Mouse (Mus musculus): ENCODE measurements around the gene Lrrc8d. TPM values are rescaled to one million over a fixed set of nuclear protein-coding genes. Genes with fewer than 3 reads are reported as not detected.

Gene Lrrc8d
- polyA plus RNA-seq, 1 experiment = 24.8 TPM

DNA sequence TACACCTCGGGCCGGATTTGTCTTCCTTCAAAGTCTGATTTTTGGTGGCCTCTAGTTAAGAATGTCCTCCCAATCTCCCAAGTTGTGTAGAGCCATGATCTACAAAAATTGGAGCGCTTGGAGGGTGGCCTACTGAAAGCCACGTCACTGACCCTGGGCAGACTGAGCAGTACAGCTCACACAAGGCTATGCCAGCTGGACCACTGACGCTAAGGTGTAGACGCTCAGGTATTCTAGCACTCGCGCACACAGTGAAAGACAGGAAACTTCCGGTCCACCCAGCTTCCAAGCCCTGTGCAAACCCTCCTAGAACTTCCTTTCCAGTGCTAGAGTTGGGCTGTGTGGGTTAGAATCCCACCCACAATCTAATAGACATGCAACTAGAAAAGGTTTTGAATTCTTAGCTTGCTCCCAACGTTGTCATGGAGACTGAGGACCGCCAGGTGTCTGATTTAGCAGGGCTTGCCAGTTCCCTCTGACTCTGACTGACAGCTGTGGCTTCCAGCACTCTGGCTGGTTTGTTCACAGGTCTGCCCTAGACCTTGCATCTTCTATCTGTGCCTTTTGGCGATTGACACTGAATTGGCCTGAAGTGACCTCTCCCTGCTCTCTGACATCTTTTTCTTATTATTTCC is 44.6 kb upstream of the Lrrc8d start:
- Histone ChIP-seq H3K4me2 (ENCODE audit: low read depth) (no peak overlapping the region), H3K36me3 (ENCODE audit: control insufficient read depth, insufficient read depth) (no peaks in the 10 kb centered on the region), H3K27me3 (ENCODE audit: control insufficient read depth, insufficient read depth, insufficient read length) (no peaks in the 10 kb centered on the region), H3ac (ENCODE audit: control insufficient read depth, insufficient read length) (no peak overlapping the region), H3K4me3 (no peak overlapping the region), H3K79me2 (ENCODE audit: control insufficient read depth, insufficient read depth) (no peaks in the 10 kb centered on the region)
- TF ChIP-seq MYOD1 (IDR thresholded peaks at IDR 0.05; ENCODE audit: control insufficient read depth in 1 of 3, insufficient read length in 2 of 3, low read depth in 2 of 3) (no peak), REST (IDR thresholded peaks at IDR 0.05; ENCODE audit: insufficient read depth, insufficient read length) (no peak), POLR2AphosphoS2 (IDR thresholded peaks at IDR 0.05; ENCODE audit: insufficient read length, low read depth) (no peak), TCF12 (IDR thresholded peaks at IDR 0.05; ENCODE audit: insufficient read depth, poor library complexity, severe bottlenecking) (no peak), SRF (IDR thresholded peaks at IDR 0.05; ENCODE audit: control insufficient read depth, insufficient read length, low read depth) (no peak), E2F4 (IDR thresholded peaks at IDR 0.05; ENCODE audit: insufficient read depth) (no peak), USF1 (IDR thresholded peaks at IDR 0.05; ENCODE audit: low read depth) (no peak), MAX (IDR thresholded peaks at IDR 0.05; ENCODE audit: low read depth) (no peak), MYOG (IDR thresholded peaks at IDR 0.05; ENCODE audit: control insufficient read depth in 1 of 3, insufficient read depth in 1 of 3, insufficient read length in 2 of 3, low read depth in 2 of 3) (no peak), POLR2A (IDR thresholded peaks at IDR 0.05; ENCODE audit: insufficient read length, low read depth) (no peak), TCF3 (IDR thresholded peaks at IDR 0.05; ENCODE audit: insufficient read length, low read depth) (no peak)

- Histone ChIP-seq H3ac (ENCODE audit: control insufficient read depth, insufficient read length) (no peak overlapping the region), H3K36me3 (ENCODE audit: control insufficient read depth, insufficient read depth) (no peaks in the 10 kb centered on the region), H3K27me3 (ENCODE audit: control insufficient read depth, insufficient read depth, insufficient read length) (no peaks in the 10 kb centered on the region), H3K4me2 (ENCODE audit: low read depth) (no peak overlapping the region), H3K4me3 (no peak overlapping the region), H3K79me2 (ENCODE audit: control insufficient read depth, insufficient read depth) (no peaks in the 10 kb centered on the region)
- no peak for TF ChIP-seq POLR2A (IDR thresholded peaks at IDR 0.05; ENCODE audit: insufficient read length, low read depth)
- no peak for TF ChIP-seq MYOD1 (IDR thresholded peaks at IDR 0.05; ENCODE audit: control insufficient read depth in 1 of 3, insufficient read length in 2 of 3, low read depth in 2 of 3)
- no peak for TF ChIP-seq POLR2AphosphoS2 (IDR thresholded peaks at IDR 0.05; ENCODE audit: insufficient read length, low read depth)
- TF ChIP-seq E2F4 (IDR thresholded peaks at IDR 0.05; ENCODE audit: insufficient read depth) = no peak
- no peak for TF ChIP-seq TCF12 (IDR thresholded peaks at IDR 0.05; ENCODE audit: insufficient read depth, poor library complexity, severe bottlenecking)
- no peak for TF ChIP-seq TCF3 (IDR thresholded peaks at IDR 0.05; ENCODE audit: insufficient read length, low read depth)
Observed at GRCm38 (mm10) chr5:105661894-105662293, 37.9 kb upstream of the Lrrc8d start.

DNA sequence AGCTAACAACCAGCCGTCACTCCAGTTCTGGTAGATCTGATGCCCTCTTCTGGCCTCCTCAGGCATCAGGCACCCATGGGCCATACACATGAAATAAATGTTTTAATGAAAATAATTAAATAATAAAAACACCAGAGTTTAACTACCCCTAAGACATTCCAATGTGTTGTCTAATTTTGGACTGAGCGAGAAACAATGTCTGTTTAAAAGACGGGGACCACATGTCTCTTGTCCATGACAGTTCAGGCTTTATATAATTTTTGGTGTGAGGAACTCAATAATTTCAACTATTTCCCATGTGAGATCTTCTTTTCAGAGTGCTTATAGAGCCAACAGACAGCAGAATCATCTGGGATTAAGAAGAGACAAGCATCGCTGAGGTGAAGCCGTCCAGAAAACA is 32.8 kb upstream of the Lrrc8d start:
- Histone ChIP-seq H3K36me3 (ENCODE audit: control insufficient read depth, insufficient read depth) (no peaks in the 10 kb centered on the region), H3K4me3 (no peak overlapping the region), H3K27me3 (ENCODE audit: control insufficient read depth, insufficient read depth, insufficient read length) (no peaks in the 10 kb centered on the region), H3K4me2 (ENCODE audit: low read depth) (no peak overlapping the region), H3ac (ENCODE audit: control insufficient read depth, insufficient read length) (no peak overlapping the region), H3K79me2 (ENCODE audit: control insufficient read depth, insufficient read depth) (no peaks in the 10 kb centered on the region)
- no peak for TF ChIP-seq SRF (IDR thresholded peaks at IDR 0.05; ENCODE audit: control insufficient read depth, insufficient read length, low read depth)
- no peak for TF ChIP-seq TCF12 (IDR thresholded peaks at IDR 0.05; ENCODE audit: insufficient read depth, poor library complexity, severe bottlenecking)
- no peak for TF ChIP-seq E2F4 (IDR thresholded peaks at IDR 0.05; ENCODE audit: insufficient read depth)
- no peak for TF ChIP-seq TCF3 (IDR thresholded peaks at IDR 0.05; ENCODE audit: insufficient read length, low read depth)
- TF ChIP-seq USF1 (IDR thresholded peaks at IDR 0.05; ENCODE audit: low read depth) = no peak
- TF ChIP-seq MAX (IDR thresholded peaks at IDR 0.05; ENCODE audit: low read depth) = no peak

GRCm38 (mm10) chr5:105667411-105667810 is 32.4 kb upstream of the Lrrc8d start:
- TF ChIP-seq SRF (IDR thresholded peaks at IDR 0.05; ENCODE audit: control insufficient read depth, insufficient read length, low read depth) = no peak
- no peak for TF ChIP-seq REST (IDR thresholded peaks at IDR 0.05; ENCODE audit: insufficient read depth, insufficient read length)
- TF ChIP-seq POLR2A (IDR thresholded peaks at IDR 0.05; ENCODE audit: insufficient read length, low read depth) = no peak
- no peak for TF ChIP-seq USF1 (IDR thresholded peaks at IDR 0.05; ENCODE audit: low read depth)
- TF ChIP-seq E2F4 (IDR thresholded peaks at IDR 0.05; ENCODE audit: insufficient read depth) = no peak
- no peak for TF ChIP-seq MYOD1 (IDR thresholded peaks at IDR 0.05; ENCODE audit: control insufficient read depth in 1 of 3, insufficient read length in 2 of 3, low read depth in 2 of 3)
- TF ChIP-seq TCF3 (IDR thresholded peaks at IDR 0.05; ENCODE audit: insufficient read length, low read depth) = no peak
- no peak for TF ChIP-seq TCF12 (IDR thresholded peaks at IDR 0.05; ENCODE audit: insufficient read depth, poor library complexity, severe bottlenecking)
- no peak for TF ChIP-seq MYOG (IDR thresholded peaks at IDR 0.05; ENCODE audit: control insufficient read depth in 1 of 3, insufficient read depth in 1 of 3, insufficient read length in 2 of 3, low read depth in 2 of 3)
- no peak for TF ChIP-seq MAX (IDR thresholded peaks at IDR 0.05; ENCODE audit: low read depth)
- no peak for TF ChIP-seq CEBPB (IDR thresholded peaks at IDR 0.05; ENCODE audit: insufficient read depth, poor library complexity, severe bottlenecking)
- TF ChIP-seq POLR2AphosphoS2 (IDR thresholded peaks at IDR 0.05; ENCODE audit: insufficient read length, low read depth) = no peak
- no peak overlapping the region for H3K4me2 ChIP-seq (ENCODE audit: low read depth)
- no peak overlapping the region for H3ac ChIP-seq (ENCODE audit: control insufficient read depth, insufficient read length)
- H3K36me3 ChIP-seq (ENCODE audit: control insufficient read depth, insufficient read depth) = no peaks in the 10 kb centered on the region
- no peak overlapping the region for H3K4me3 ChIP-seq
- H3K27me3 ChIP-seq (ENCODE audit: control insufficient read depth, insufficient read depth, insufficient read length) = no peaks in the 10 kb centered on the region
- no peaks in the 10 kb centered on the region for H3K79me2 ChIP-seq (ENCODE audit: control insufficient read depth, insufficient read depth)

DNA sequence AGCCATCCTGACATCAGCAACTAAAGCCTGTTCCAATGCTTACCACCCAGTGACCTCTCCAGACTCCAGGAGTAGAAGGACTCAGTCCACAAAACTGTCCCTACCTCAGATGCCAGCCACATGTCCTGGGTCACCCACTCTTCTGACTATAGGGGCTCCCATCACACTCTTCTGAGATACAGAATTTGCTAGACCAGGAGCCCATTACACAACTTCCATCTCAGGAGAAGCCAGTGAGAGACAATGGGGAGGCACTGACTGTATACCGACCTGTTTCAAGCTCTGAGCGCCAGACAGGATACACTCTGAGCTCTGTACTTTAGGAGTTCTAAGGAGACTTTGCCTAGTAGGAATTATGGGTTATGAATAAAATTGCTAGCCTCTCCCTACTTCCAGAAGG is 30.7 kb upstream of the Lrrc8d start:
- Histone ChIP-seq H3K27me3 (ENCODE audit: control insufficient read depth, insufficient read depth, insufficient read length) (no peaks in the 10 kb centered on the region), H3K79me2 (ENCODE audit: control insufficient read depth, insufficient read depth) (no peaks in the 10 kb centered on the region), H3ac (ENCODE audit: control insufficient read depth, insufficient read length) (no peak overlapping the region), H3K4me2 (ENCODE audit: low read depth) (no peak overlapping the region), H3K4me3 (no peak overlapping the region), H3K36me3 (ENCODE audit: control insufficient read depth, insufficient read depth) (no peaks in the 10 kb centered on the region)
- no peak for TF ChIP-seq MAX (IDR thresholded peaks at IDR 0.05; ENCODE audit: low read depth)
- TF ChIP-seq TCF12 (IDR thresholded peaks at IDR 0.05; ENCODE audit: insufficient read depth, poor library complexity, severe bottlenecking) = no peak
- no peak for TF ChIP-seq REST (IDR thresholded peaks at IDR 0.05; ENCODE audit: insufficient read depth, insufficient read length)
- no peak for TF ChIP-seq TCF3 (IDR thresholded peaks at IDR 0.05; ENCODE audit: insufficient read length, low read depth)
- no peak for TF ChIP-seq POLR2AphosphoS2 (IDR thresholded peaks at IDR 0.05; ENCODE audit: insufficient read length, low read depth)
- TF ChIP-seq MYOG (IDR thresholded peaks at IDR 0.05; ENCODE audit: control insufficient read depth in 1 of 3, insufficient read depth in 1 of 3, insufficient read length in 2 of 3, low read depth in 2 of 3) = no peak
- no peak for TF ChIP-seq MYOD1 (IDR thresholded peaks at IDR 0.05; ENCODE audit: control insufficient read depth in 1 of 3, insufficient read length in 2 of 3, low read depth in 2 of 3)
- TF ChIP-seq E2F4 (IDR thresholded peaks at IDR 0.05; ENCODE audit: insufficient read depth) = no peak
- no peak for TF ChIP-seq USF1 (IDR thresholded peaks at IDR 0.05; ENCODE audit: low read depth)
- TF ChIP-seq POLR2A (IDR thresholded peaks at IDR 0.05; ENCODE audit: insufficient read length, low read depth) = no peak
- TF ChIP-seq CEBPB (IDR thresholded peaks at IDR 0.05; ENCODE audit: insufficient read depth, poor library complexity, severe bottlenecking) = no peak
- TF ChIP-seq SRF (IDR thresholded peaks at IDR 0.05; ENCODE audit: control insufficient read depth, insufficient read length, low read depth) = no peak

Data from myocyte (in vitro differentiated cells).